Mouse (Mus musculus) embryonic facial prominence, embryonic 15.5 days (tissue): ENCODE results near the gene Slc16a7. TPM values are rescaled to one million over a fixed set of nuclear protein-coding genes. Genes with fewer than 3 reads are reported as not detected.

Experiments used
- ATAC-seq: fragments of 200-750 bp; cut with Nextera tagmentation; 2 replicates; pipeline ENCODE4 v1.8.0; 2017; ENCODE audit warnings: low read depth, moderate TSS enrichment; ENCODE audit not compliant: insufficient number of reproducible peaks, low FRiP score, low TSS enrichment
- H3K27ac ChIP-seq: fragments of 300-500 bp; sonication (generic); replicated peaks from 2 replicates; pipeline ENCODE4 v1.5.1; 2015; ENCODE audit warnings: mild to moderate bottlenecking, inconsistent platforms
- H3K27me3 ChIP-seq: fragments of 300-500 bp; sonication (generic); 2 replicates; pipeline ENCODE4 v1.6.1; 2015; ENCODE audit warnings: inconsistent platforms
- H3K36me3 ChIP-seq: fragments of 300-500 bp; sonication (generic); 2 replicates; pipeline ENCODE4 v1.6.1; 2015; ENCODE audit warnings: mild to moderate bottlenecking, inconsistent platforms
- H3K4me1 ChIP-seq: fragments of 300-500 bp; sonication (generic); 2 replicates; pipeline ENCODE4 v1.6.1; 2015; ENCODE audit warnings: inconsistent platforms
- H3K4me2 ChIP-seq: fragments of 300-500 bp; sonication (generic); replicated peaks from 2 replicates; pipeline ENCODE4 v1.6.1; 2015; ENCODE audit warnings: mild to moderate bottlenecking, inconsistent platforms
- H3K4me3 ChIP-seq: fragments of 300-500 bp; sonication (generic); replicated peaks from 2 replicates; pipeline ENCODE4 v1.5.1; 2015; ENCODE audit warnings: mild to moderate bottlenecking, inconsistent platforms
- H3K9ac ChIP-seq: fragments of 300-500 bp; sonication (generic); 2 replicates; pipeline ENCODE4 v1.6.1; 2015; ENCODE audit warnings: inconsistent platforms
- H3K9me3 ChIP-seq: fragments of 300-500 bp; sonication (generic); replicated peaks from 2 replicates; pipeline ENCODE4 v1.6.1; 2016; ENCODE audit warnings: inconsistent platforms
- WGBS: fragments of 180-500 bp; shearing (Covaris S2); methylation state at CpG from one replicate; pipeline ENCODE4 v1.1.7; 2015; 5-methylcytosine and 5-hydroxymethylcytosine counted together
- polyA plus RNA-seq: library from polyadenylated mRNA; unstranded; fragments of >200 nt; fragmentation: Nextera tagmentation; extraction: Ambion mirVana; gene quantifications from 2 replicates; pipeline ENCODE4 v1.2.1, GENCODE M21; 2015

Gene Slc16a7
- polyA plus RNA-seq, 1 experiment from 2014 or later = 9.4 TPM

GRCm38 (mm10) chr10:125352805-125353204, 36.5 kb downstream of the Slc16a7 start:
- H3K36me3 ChIP-seq = no peaks in the 10 kb centered on the region
- no peak overlapping the region for H3K9ac ChIP-seq
- ATAC-seq = no peak
- no peak overlapping the region for H3K27ac ChIP-seq
- H3K27me3 ChIP-seq = no peaks in the 10 kb centered on the region
- no peak overlapping the region for H3K4me3 ChIP-seq
- WGBS = 40% methylated on average over 7 of the region's 7 CpGs
- H3K4me2 ChIP-seq = no peak overlapping the region
- H3K9me3 ChIP-seq = no peaks in the 10 kb centered on the region
- no peaks in the 10 kb centered on the region for H3K4me1 ChIP-seq

DNA sequence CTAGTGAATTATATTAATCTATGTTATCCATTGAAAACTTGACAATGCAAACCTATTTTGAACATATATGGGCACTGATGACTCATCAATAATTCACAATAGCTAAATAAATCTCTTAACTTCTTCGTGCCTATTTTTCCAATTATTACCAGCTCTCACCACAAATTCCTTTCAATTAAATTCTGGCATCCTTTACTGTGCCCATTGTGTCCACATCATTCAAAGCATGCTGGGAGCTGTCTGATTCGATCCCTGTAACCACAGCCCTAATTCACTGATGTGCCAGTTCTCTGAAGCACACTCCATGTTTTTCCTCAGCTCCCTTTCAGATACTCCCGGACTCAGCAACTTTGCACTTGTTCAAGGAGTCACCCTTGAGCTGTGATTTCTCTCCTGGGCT, 41.1 kb downstream of the Slc16a7 start:
- ATAC-seq = no peak
- H3K27me3 ChIP-seq = no peaks in the 10 kb centered on the region
- no peaks in the 10 kb centered on the region for H3K4me1 ChIP-seq
- H3K36me3 ChIP-seq = no peaks in the 10 kb centered on the region
- no peak overlapping the region for H3K9ac ChIP-seq
- 62% methylated on average over 3 of the region's 3 CpGs for WGBS
- H3K4me3 ChIP-seq = no peak overlapping the region
- H3K9me3 ChIP-seq = no peaks in the 10 kb centered on the region
- H3K4me2 ChIP-seq = no peak overlapping the region
- H3K27ac ChIP-seq = no peak overlapping the region

DNA sequence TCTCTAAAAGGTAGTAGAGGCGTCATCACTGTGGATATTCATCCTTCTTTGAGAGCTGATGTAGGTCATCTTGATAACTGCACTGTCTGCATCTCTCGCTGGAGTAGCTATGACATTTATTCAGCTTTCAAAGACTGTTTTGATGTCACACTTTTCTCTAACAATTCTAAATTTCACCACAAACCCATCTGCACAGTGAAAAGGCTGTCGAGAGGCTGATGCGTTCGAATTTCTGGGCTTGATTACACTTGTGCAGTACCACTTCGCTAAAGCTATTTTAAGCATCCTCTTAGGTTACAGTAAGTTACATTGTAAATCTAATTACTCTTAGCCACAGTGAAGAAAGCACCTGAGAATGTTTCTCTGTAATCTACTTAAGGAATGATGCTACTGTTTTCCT, 42.1 kb downstream of the Slc16a7 start:
- no peak for ATAC-seq

DNA sequence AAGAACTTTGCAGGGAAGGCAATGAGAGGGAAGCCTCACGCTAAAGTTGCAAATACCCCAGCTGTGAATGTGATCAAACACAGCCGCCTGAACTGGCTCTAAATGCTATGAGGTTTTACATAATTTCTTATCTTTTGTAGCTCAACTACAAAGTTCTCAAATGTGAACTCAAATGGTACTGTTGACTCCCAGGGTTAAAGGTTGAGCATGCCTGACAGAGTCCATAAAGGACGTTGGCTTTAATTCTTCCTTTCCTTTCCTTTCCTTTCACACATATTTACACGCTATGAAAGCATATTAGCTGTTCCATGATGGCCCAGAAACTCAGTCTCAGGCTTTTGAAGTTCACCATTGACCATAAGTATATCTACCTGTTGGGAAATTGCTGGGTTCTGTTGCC, 42.9 kb downstream of the Slc16a7 start:
- WGBS = 82% methylated on average over 4 of the region's 4 CpGs
- Histone ChIP-seq H3K4me3 (no peak overlapping the region), H3K4me2 (no peak overlapping the region), H3K4me1 (no peaks in the 10 kb centered on the region), H3K9me3 (no peaks in the 10 kb centered on the region), H3K27ac (no peak overlapping the region), H3K27me3 (no peaks in the 10 kb centered on the region), H3K9ac (no peak overlapping the region), H3K36me3 (no peaks in the 10 kb centered on the region)
- no peak for ATAC-seq

More for the DNA sequence above, 42.1 kb downstream of the Slc16a7 start:
- no peaks in the 10 kb centered on the region for H3K4me1 ChIP-seq
- H3K36me3 ChIP-seq = no peaks in the 10 kb centered on the region
- H3K4me3 ChIP-seq = no peak overlapping the region
- H3K9ac ChIP-seq = no peak overlapping the region
- no peaks in the 10 kb centered on the region for H3K9me3 ChIP-seq
- no peak overlapping the region for H3K27ac ChIP-seq
- WGBS = 56% methylated on average over 6 of the region's 6 CpGs
- no peaks in the 10 kb centered on the region for H3K27me3 ChIP-seq
- no peak overlapping the region for H3K4me2 ChIP-seq

DNA sequence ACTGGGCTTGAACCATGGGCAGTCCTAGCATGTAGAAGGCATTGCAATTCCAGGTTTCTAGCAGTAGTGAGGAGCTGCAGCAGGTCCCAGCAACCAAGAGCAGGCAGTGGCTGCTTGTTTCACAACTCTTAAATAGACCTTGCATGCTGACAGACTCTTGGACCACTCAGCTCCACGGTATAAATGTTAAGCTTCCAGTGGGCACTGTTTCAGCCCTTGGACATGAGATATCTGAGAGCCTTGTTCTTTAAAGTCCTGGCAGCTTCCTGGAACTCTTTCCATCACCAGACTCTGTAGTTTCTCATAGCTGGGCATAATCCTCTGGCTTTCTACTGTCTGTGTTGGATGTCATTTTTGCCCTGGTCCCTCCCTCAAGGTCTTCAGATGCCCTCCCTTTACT, 43.7 kb downstream of the Slc16a7 start:
- no peak for ATAC-seq

DNA sequence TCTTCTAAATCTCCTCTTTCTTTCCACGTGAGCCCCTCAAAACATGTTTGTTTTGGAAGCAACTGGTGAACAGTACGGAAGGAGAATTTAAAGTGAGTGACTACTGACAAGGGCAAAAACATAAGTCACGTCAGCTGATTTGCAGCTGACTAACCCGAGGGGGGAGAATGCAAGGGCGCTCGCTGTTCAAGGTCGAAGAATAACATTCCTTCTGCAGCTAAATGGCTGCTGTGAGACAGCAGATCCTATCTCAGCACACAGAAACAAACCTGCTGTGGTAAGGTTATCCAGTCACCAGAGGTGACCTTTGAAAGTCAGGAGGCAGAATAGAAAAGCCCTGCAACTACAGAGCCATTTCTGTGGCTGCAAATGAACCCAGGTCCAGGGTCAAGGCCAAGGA, 47.1 kb downstream of the Slc16a7 start:
- no peaks in the 10 kb centered on the region for H3K9me3 ChIP-seq
- no peak for ATAC-seq
- no peaks in the 10 kb centered on the region for H3K4me1 ChIP-seq
- no peak overlapping the region for H3K9ac ChIP-seq
- H3K27ac ChIP-seq = no peak overlapping the region
- H3K4me3 ChIP-seq = no peak overlapping the region
- 66% methylated on average over 7 of the region's 7 CpGs for WGBS
- H3K27me3 ChIP-seq = no peaks in the 10 kb centered on the region
- no peak overlapping the region for H3K4me2 ChIP-seq
- no peaks in the 10 kb centered on the region for H3K36me3 ChIP-seq

More for the DNA sequence above, 43.7 kb downstream of the Slc16a7 start:
- H3K36me3 ChIP-seq = no peaks in the 10 kb centered on the region
- H3K4me3 ChIP-seq = no peak overlapping the region
- H3K27me3 ChIP-seq = no peaks in the 10 kb centered on the region
- H3K27ac ChIP-seq = no peak overlapping the region
- no peak overlapping the region for H3K4me2 ChIP-seq
- H3K9ac ChIP-seq = no peak overlapping the region
- WGBS = 75% methylated on average over 1 of the region's 1 CpGs
- no peaks in the 10 kb centered on the region for H3K4me1 ChIP-seq
- H3K9me3 ChIP-seq = no peaks in the 10 kb centered on the region

GRCm38 (mm10) chr10:125333799-125334198, 55.5 kb downstream of the Slc16a7 start:
- H3K4me1 ChIP-seq = peaks cover 10% of the 10 kb centered on the region
- H3K36me3 ChIP-seq = no peaks in the 10 kb centered on the region
- H3K9ac ChIP-seq = no peak overlapping the region
- H3K9me3 ChIP-seq = no peaks in the 10 kb centered on the region
- H3K27ac ChIP-seq = no peak overlapping the region
- no peak overlapping the region for H3K4me2 ChIP-seq
- H3K27me3 ChIP-seq = no peaks in the 10 kb centered on the region
- ATAC-seq = no peak
- WGBS = 85% methylated on average over 5 of the region's 5 CpGs
- no peak overlapping the region for H3K4me3 ChIP-seq

- no peak for ATAC-seq
- Histone ChIP-seq H3K27me3 (no peaks in the 10 kb centered on the region), H3K9me3 (no peaks in the 10 kb centered on the region), H3K4me1 (peaks cover 22% of the 10 kb centered on the region), H3K4me3 (no peak overlapping the region), H3K9ac (no peak overlapping the region), H3K4me2 (no peak overlapping the region), H3K27ac (peak overlapping the region; percentile 88), H3K36me3 (no peaks in the 10 kb centered on the region)
- 26% methylated on average over 5 of the region's 5 CpGs for WGBS
These were observed 57.9 kb downstream of the Slc16a7 start for GRCm38 (mm10) chr10:125331334-125331733.

- Histone ChIP-seq H3K9ac (no peak overlapping the region), H3K27me3 (no peaks in the 10 kb centered on the region), H3K27ac (peak overlapping the region; percentile 44), H3K4me3 (peak overlapping the region; percentile 3; the same call in 1 of the 2 replicates), H3K4me1 (peaks cover 29% of the 10 kb centered on the region), H3K36me3 (no peaks in the 10 kb centered on the region), H3K4me2 (peak overlapping the region; percentile 37), H3K9me3 (no peaks in the 10 kb centered on the region)
- peak; percentile 70 for ATAC-seq
- WGBS = 8% methylated on average over 16 of the region's 16 CpGs
These were observed 60.8 kb downstream of the Slc16a7 start for GRCm38 (mm10) chr10:125328331-125329063.

DNA sequence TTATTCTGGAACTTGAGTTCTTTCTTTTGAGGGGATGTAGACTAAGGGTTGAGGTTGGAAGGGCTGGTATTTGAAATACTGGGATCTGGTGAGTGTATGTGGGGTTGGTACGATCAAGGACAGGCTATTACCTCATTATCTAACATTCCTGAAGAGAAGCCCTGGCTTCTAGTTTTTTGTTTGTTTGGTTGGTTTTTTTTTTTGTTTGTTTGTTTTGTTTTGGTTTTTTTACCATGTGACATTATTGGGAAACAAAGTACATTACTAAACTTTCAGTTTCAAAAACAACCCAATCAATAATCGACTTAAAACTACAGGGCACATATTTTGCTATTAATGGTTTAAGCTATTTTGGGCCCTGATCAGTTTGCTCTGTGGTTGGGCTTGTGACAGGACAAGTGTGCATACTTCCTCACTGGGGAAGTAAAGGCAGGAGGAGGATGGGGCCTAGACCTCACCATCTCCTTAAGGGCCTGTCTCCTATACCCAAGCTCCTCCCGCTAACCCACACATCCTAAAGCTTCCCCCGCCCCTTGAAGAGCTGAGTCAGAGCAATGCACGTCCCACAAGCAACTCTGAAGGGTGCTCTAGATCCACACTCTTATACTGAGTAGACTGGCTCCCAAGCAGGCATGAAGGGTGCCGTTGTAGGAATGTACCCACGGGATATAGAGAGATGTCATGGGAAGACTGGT, 64.2 kb downstream of the Slc16a7 start:
- ATAC-seq = no peak
- Histone ChIP-seq H3K27me3 (no peaks in the 10 kb centered on the region), H3K9ac (no peak overlapping the region), H3K4me3 (no peak overlapping the region), H3K27ac (peak overlapping the region; percentile 82; the same call in 1 of the 2 replicates), H3K36me3 (no peaks in the 10 kb centered on the region), H3K4me2 (no peak overlapping the region), H3K9me3 (no peaks in the 10 kb centered on the region), H3K4me1 (peaks cover 36% of the 10 kb centered on the region)
- WGBS = 82% methylated on average over 7 of the region's 7 CpGs

DNA sequence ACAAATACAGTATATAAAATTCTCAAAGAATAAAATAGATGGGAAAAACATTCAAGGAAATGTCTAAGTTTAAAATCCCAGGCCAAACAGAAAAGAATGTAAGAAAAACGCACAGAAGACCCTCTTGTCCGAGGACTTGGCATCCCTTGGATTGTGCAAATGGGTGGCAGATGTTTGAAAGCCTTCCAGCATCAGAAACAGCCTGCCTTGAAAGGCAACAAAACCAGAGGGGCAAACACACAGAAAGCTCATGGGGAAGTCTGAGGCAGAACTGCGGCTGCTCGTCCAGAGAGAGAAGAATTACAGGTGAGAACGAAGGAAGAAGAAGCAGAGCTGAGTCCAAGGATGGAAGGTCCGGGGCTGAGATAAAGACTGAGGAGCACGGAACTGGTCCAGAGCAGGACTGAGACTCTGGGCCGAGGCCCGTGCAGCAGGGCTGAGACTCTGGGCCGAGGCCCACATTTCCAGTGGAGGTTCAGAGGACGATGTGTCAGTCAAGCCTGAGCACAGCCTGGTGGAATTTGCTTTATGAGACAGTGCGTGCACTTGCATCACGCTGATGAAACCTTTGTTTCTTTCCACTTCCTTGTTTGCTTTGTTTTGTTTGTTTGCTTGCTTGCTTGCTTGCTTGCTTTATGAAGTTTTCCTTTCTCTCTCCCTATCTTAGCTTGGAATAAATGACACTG, 65.0 kb downstream of the Slc16a7 start:
- Histone ChIP-seq H3K9ac (no peak overlapping the region), H3K4me1 (peaks cover 34% of the 10 kb centered on the region), H3K27ac (peak overlapping the region; percentile 82), H3K36me3 (no peaks in the 10 kb centered on the region), H3K4me2 (no peak overlapping the region), H3K9me3 (no peaks in the 10 kb centered on the region), H3K4me3 (no peak overlapping the region), H3K27me3 (no peaks in the 10 kb centered on the region)
- ATAC-seq = no peak
- 57% methylated on average over 13 of the region's 13 CpGs for WGBS
